Mouse (Mus musculus): ENCODE data around the gene Timm10b. TPM values are rescaled to one million over a fixed set of nuclear protein-coding genes. Genes with fewer than 3 reads are reported as not detected.

Timm10b gene
- polyA plus RNA-seq (2014; fragmentation: Nextera tagmentation; extraction: Ambion mirVana), result 146 and 148 TPM in 2 replicates

GRCm38 (mm10) chr7:105639756-105640155 is at the start of gene Timm10b:
Gene Timm10b, plus strand, starts transcription at chr7:105640056.
- H3K9ac ChIP-seq (ENCODE audit: low read depth, low read length), result peak within 1 kb of the TSS; percentile 82
- H3K9me3 ChIP-seq (ENCODE audit: control insufficient read depth, low read length), result no peaks in the 10 kb centered on the region
- no peaks in the 10 kb centered on the region for H3K27me3 ChIP-seq (ENCODE audit: control insufficient read depth, insufficient read depth, low read length)
- H3K4me2 ChIP-seq (replicated peaks; ENCODE audit: low read depth, low read length), result peak within 1 kb of the TSS; percentile 95
- H3K36me3 ChIP-seq (ENCODE audit: control insufficient read depth, insufficient read depth, low read length), result no peaks in the 10 kb centered on the region
- 2% methylated on average over 2 of the region's 2 CpGs for WGBS
- ATAC-seq (ENCODE audit: low FRiP score) (no peak), DNase-seq (ENCODE audit: low spot score) (no peak)
- H3K27ac ChIP-seq (ENCODE audit: low read depth, low read length), result peak within 1 kb of the TSS; percentile 76
- H3K4me1 ChIP-seq (replicated peaks; ENCODE audit: control insufficient read depth, insufficient read depth, low read length), result 0 out of 2 replicates have a peak, but pooled peaks cover 5% of the 10 kb centered on the region
- H3K4me3 ChIP-seq (ENCODE audit: low read depth, low read length), result peak within 1 kb of the TSS; percentile 76

- H3K4me1 ChIP-seq (replicated peaks; ENCODE audit: control insufficient read depth, insufficient read depth, low read length), result no peaks in the 10 kb centered on the region
- ATAC-seq (ENCODE audit: low FRiP score) (no peak), DNase-seq (ENCODE audit: low spot score) (no peak)
- no peaks in the 10 kb centered on the region for H3K9me3 ChIP-seq (ENCODE audit: control insufficient read depth, low read length)
- WGBS, result 28% methylated on average over 7 of the region's 7 CpGs
- H3K9ac ChIP-seq (ENCODE audit: low read depth, low read length), result no peak overlapping the region
- no peaks in the 10 kb centered on the region for H3K27me3 ChIP-seq (ENCODE audit: control insufficient read depth, insufficient read depth, low read length)
- H3K4me3 ChIP-seq (ENCODE audit: low read depth, low read length), result no peak overlapping the region
- H3K36me3 ChIP-seq (ENCODE audit: control insufficient read depth, insufficient read depth, low read length), result no peaks in the 10 kb centered on the region
- no peak overlapping the region for H3K27ac ChIP-seq (ENCODE audit: low read depth, low read length)
- H3K4me2 ChIP-seq (replicated peaks; ENCODE audit: low read depth, low read length), result no peak overlapping the region
Measured at GRCm38 (mm10) chr7:105590097-105590496, 49.8 kb upstream of the Timm10b start.

- Histone ChIP-seq H3K9me3 (ENCODE audit: control insufficient read depth, low read length) (no peaks in the 10 kb centered on the region), H3K27ac (ENCODE audit: low read depth, low read length) (no peak overlapping the region), H3K9ac (ENCODE audit: low read depth, low read length) (no peak overlapping the region), H3K4me1 (replicated peaks; ENCODE audit: control insufficient read depth, insufficient read depth, low read length) (no peaks in the 10 kb centered on the region), H3K4me3 (ENCODE audit: low read depth, low read length) (no peak overlapping the region), H3K27me3 (ENCODE audit: control insufficient read depth, insufficient read depth, low read length) (no peaks in the 10 kb centered on the region), H3K36me3 (ENCODE audit: control insufficient read depth, insufficient read depth, low read length) (no peaks in the 10 kb centered on the region), H3K4me2 (replicated peaks; ENCODE audit: low read depth, low read length) (no peak overlapping the region)
- 37% methylated on average over 9 of the region's 9 CpGs for WGBS
- DNase-seq (ENCODE audit: low spot score) (peak; percentile 77), ATAC-seq (ENCODE audit: low FRiP score) (peak; percentile 65; the same call in 1 of the 2 replicates)
Measured at GRCm38 (mm10) chr7:105602860-105603623, 36.8 kb upstream of the Timm10b start.

- H3K27me3 ChIP-seq (ENCODE audit: control insufficient read depth, insufficient read depth, low read length), result no peaks in the 10 kb centered on the region
Measured at GRCm38 (mm10) chr7:105608467-105608866, 31.4 kb upstream of the Timm10b start.

GRCm38 (mm10) chr7:105611767-105612166 is 28.1 kb upstream of the Timm10b start:
- no peak for DNase-seq (ENCODE audit: low spot score)
- no peak overlapping the region for H3K9ac ChIP-seq (ENCODE audit: low read depth, low read length)
- peaks cover 6% of the 10 kb centered on the region; the same call in 1 of the 2 replicates for H3K36me3 ChIP-seq (ENCODE audit: control insufficient read depth, insufficient read depth, low read length)
- H3K27ac ChIP-seq (ENCODE audit: low read depth, low read length), result no peak overlapping the region
- WGBS, result 100% methylated on average over 1 of the region's 1 CpGs
- no peaks in the 10 kb centered on the region for H3K9me3 ChIP-seq (ENCODE audit: control insufficient read depth, low read length)
- no peaks in the 10 kb centered on the region for H3K4me1 ChIP-seq (replicated peaks; ENCODE audit: control insufficient read depth, insufficient read depth, low read length)
- no peaks in the 10 kb centered on the region for H3K27me3 ChIP-seq (ENCODE audit: control insufficient read depth, insufficient read depth, low read length)
- H3K4me2 ChIP-seq (replicated peaks; ENCODE audit: low read depth, low read length), result no peak overlapping the region
- H3K4me3 ChIP-seq (ENCODE audit: low read depth, low read length), result no peak overlapping the region
- ATAC-seq (ENCODE audit: low FRiP score), result no peak

More at GRCm38 (mm10) chr7:105608467-105608866, 31.4 kb upstream of the Timm10b start:
- Histone ChIP-seq H3K36me3 (ENCODE audit: control insufficient read depth, insufficient read depth, low read length) (peaks cover 4% of the 10 kb centered on the region; the same call in 1 of the 2 replicates), H3K27ac (ENCODE audit: low read depth, low read length) (no peak overlapping the region), H3K4me1 (replicated peaks; ENCODE audit: control insufficient read depth, insufficient read depth, low read length) (no peaks in the 10 kb centered on the region), H3K4me2 (replicated peaks; ENCODE audit: low read depth, low read length) (no peak overlapping the region), H3K4me3 (ENCODE audit: low read depth, low read length) (no peak overlapping the region), H3K9me3 (ENCODE audit: control insufficient read depth, low read length) (no peaks in the 10 kb centered on the region), H3K9ac (ENCODE audit: low read depth, low read length) (no peak overlapping the region)
- ATAC-seq (ENCODE audit: low FRiP score) (no peak), DNase-seq (ENCODE audit: low spot score) (no peak)
- 87% methylated on average over 3 of the region's 3 CpGs for WGBS

- H3K9ac ChIP-seq (ENCODE audit: low read depth, low read length), result no peak overlapping the region
- H3K27ac ChIP-seq (ENCODE audit: low read depth, low read length), result no peak overlapping the region
- no peak for DNase-seq (ENCODE audit: low spot score)
- H3K4me2 ChIP-seq (replicated peaks; ENCODE audit: low read depth, low read length), result no peak overlapping the region
- ATAC-seq (ENCODE audit: low FRiP score), result no peak
- no peaks in the 10 kb centered on the region for H3K9me3 ChIP-seq (ENCODE audit: control insufficient read depth, low read length)
- H3K27me3 ChIP-seq (ENCODE audit: control insufficient read depth, insufficient read depth, low read length), result no peaks in the 10 kb centered on the region
- peaks cover 15% of the 10 kb centered on the region; the same call in 1 of the 2 replicates for H3K36me3 ChIP-seq (ENCODE audit: control insufficient read depth, insufficient read depth, low read length)
- no peaks in the 10 kb centered on the region for H3K4me1 ChIP-seq (replicated peaks; ENCODE audit: control insufficient read depth, insufficient read depth, low read length)
- WGBS, result 86% methylated on average over 1 of the region's 1 CpGs
- no peak overlapping the region for H3K4me3 ChIP-seq (ENCODE audit: low read depth, low read length)
Measured at GRCm38 (mm10) chr7:105614400-105614799, 25.5 kb upstream of the Timm10b start.

GRCm38 (mm10) chr7:105615720-105616119 is 24.1 kb upstream of the Timm10b start:
- no peak for ATAC-seq (ENCODE audit: low FRiP score)
- no peak overlapping the region for H3K4me2 ChIP-seq (replicated peaks; ENCODE audit: low read depth, low read length)
- H3K4me1 ChIP-seq (replicated peaks; ENCODE audit: control insufficient read depth, insufficient read depth, low read length), result no peaks in the 10 kb centered on the region
- no peak overlapping the region for H3K9ac ChIP-seq (ENCODE audit: low read depth, low read length)
- 88% methylated on average over 1 of the region's 1 CpGs for WGBS
- no peak for DNase-seq (ENCODE audit: low spot score)
- H3K27me3 ChIP-seq (ENCODE audit: control insufficient read depth, insufficient read depth, low read length), result no peaks in the 10 kb centered on the region
- H3K9me3 ChIP-seq (ENCODE audit: control insufficient read depth, low read length), result no peaks in the 10 kb centered on the region
- peaks cover 15% of the 10 kb centered on the region; the same call in 1 of the 2 replicates for H3K36me3 ChIP-seq (ENCODE audit: control insufficient read depth, insufficient read depth, low read length)
- H3K4me3 ChIP-seq (ENCODE audit: low read depth, low read length), result no peak overlapping the region
- no peak overlapping the region for H3K27ac ChIP-seq (ENCODE audit: low read depth, low read length)

- 91% methylated on average over 6 of the region's 6 CpGs for WGBS
- H3K9me3 ChIP-seq (ENCODE audit: control insufficient read depth, low read length), result no peaks in the 10 kb centered on the region
- no peak overlapping the region for H3K4me3 ChIP-seq (ENCODE audit: low read depth, low read length)
- H3K4me1 ChIP-seq (replicated peaks; ENCODE audit: control insufficient read depth, insufficient read depth, low read length), result no peaks in the 10 kb centered on the region
- peaks cover 15% of the 10 kb centered on the region; the same call in 1 of the 2 replicates for H3K36me3 ChIP-seq (ENCODE audit: control insufficient read depth, insufficient read depth, low read length)
- no peak overlapping the region for H3K4me2 ChIP-seq (replicated peaks; ENCODE audit: low read depth, low read length)
- ATAC-seq (ENCODE audit: low FRiP score) (no peak), DNase-seq (ENCODE audit: low spot score) (no peak)
- H3K27me3 ChIP-seq (ENCODE audit: control insufficient read depth, insufficient read depth, low read length), result no peaks in the 10 kb centered on the region
- H3K27ac ChIP-seq (ENCODE audit: low read depth, low read length), result no peak overlapping the region
- H3K9ac ChIP-seq (ENCODE audit: low read depth, low read length), result no peak overlapping the region
Measured at GRCm38 (mm10) chr7:105616561-105616960, 23.3 kb upstream of the Timm10b start.

- no peak for ATAC-seq (ENCODE audit: low FRiP score)
- 96% methylated on average over 22 of the region's 22 CpGs for WGBS
- H3K36me3 ChIP-seq (ENCODE audit: control insufficient read depth, insufficient read depth, low read length), result peaks cover 13% of the 10 kb centered on the region; the same call in 1 of the 2 replicates
Measured at GRCm38 (mm10) chr7:105617810-105618209, 22.0 kb upstream of the Timm10b start.

More at GRCm38 (mm10) chr7:105617810-105618209, 22.0 kb upstream of the Timm10b start:
- Histone ChIP-seq H3K4me3 (ENCODE audit: low read depth, low read length) (no peak overlapping the region), H3K4me1 (replicated peaks; ENCODE audit: control insufficient read depth, insufficient read depth, low read length) (no peaks in the 10 kb centered on the region), H3K9ac (ENCODE audit: low read depth, low read length) (no peak overlapping the region), H3K4me2 (replicated peaks; ENCODE audit: low read depth, low read length) (no peak overlapping the region), H3K27ac (ENCODE audit: low read depth, low read length) (no peak overlapping the region), H3K27me3 (ENCODE audit: control insufficient read depth, insufficient read depth, low read length) (no peaks in the 10 kb centered on the region), H3K9me3 (ENCODE audit: control insufficient read depth, low read length) (no peaks in the 10 kb centered on the region)
- no peak for DNase-seq (ENCODE audit: low spot score)
